Mouse (Mus musculus) E14TG2a.4 (cell line): ENCODE measurements around the gene Rpa1.

Source experiments
- H3K27me3 ChIP-seq: 2 replicates; pipeline ENCODE4 v1.6.1; 2014; ENCODE audit warnings: low read length, control low read depth; ENCODE audit not compliant: insufficient read depth
- H3K36me3 ChIP-seq: 2 replicates; pipeline ENCODE4 v1.6.1; 2014; ENCODE audit warnings: low read length, control low read depth; ENCODE audit not compliant: insufficient read depth
- H3K4me1 ChIP-seq: replicated peaks from 2 replicates; pipeline ENCODE4 v1.6.1; 2014; ENCODE audit warnings: low read depth, low read length, control low read depth
- H3K4me3 ChIP-seq: replicated peaks from 2 replicates; pipeline ENCODE4 v1.5.1; 2014; ENCODE audit warnings: mild to moderate bottlenecking, low read length
- H3K9me3 ChIP-seq: 2 replicates; pipeline ENCODE4 v1.6.1; 2014; ENCODE audit warnings: low read length, control low read depth
- CTCF ChIP-seq: conservative IDR thresholded peaks from 2 replicates; pipeline ENCODE4 v1.5.1; 2014; ENCODE audit warnings: low read length
- NANOG ChIP-seq: IDR thresholded peaks from 2 replicates; pipeline ENCODE4 v1.6.1; 2014; ENCODE audit warnings: borderline replicate concordance, low read length, mixed read lengths
- POU5F1 ChIP-seq: IDR thresholded peaks from 2 replicates; pipeline ENCODE4 v1.6.1; 2014; ENCODE audit warnings: low read length, borderline replicate concordance

The Rpa1 gene

DNA sequence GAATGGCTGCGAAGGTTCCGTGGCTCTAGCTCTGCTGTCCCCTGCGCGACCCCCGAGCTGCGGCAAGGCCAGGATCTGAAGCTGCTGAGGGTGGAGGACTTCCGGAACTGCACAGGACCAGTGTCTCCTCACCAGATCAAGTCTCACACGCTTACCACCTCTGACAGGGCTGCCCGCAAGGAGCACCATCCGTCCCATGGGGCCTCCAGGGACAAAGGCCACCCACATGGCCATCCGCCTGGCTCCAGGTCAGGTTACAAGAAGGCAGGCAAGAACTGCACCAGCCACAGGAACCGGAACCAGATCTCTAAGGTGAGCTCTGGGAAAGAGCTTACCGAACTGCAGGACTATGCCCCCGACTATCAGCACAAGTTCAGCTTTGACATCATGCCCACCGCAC, 82.6 kb downstream of the Rpa1 start:
- H3K27me3 ChIP-seq, result peaks cover 54% of the 10 kb centered on the region
- H3K4me1 ChIP-seq, result peaks cover 36% of the 10 kb centered on the region
- TF ChIP-seq POU5F1, result no peak
- TF ChIP-seq NANOG, result no peak
- TF ChIP-seq CTCF, result no peak
- H3K36me3 ChIP-seq, result no peaks in the 10 kb centered on the region
- H3K9me3 ChIP-seq, result no peaks in the 10 kb centered on the region
- H3K4me3 ChIP-seq, result peak overlapping the region; percentile 60

- TF ChIP-seq CTCF (peak; percentile 40), NANOG (no peak)
- Histone ChIP-seq H3K4me1 (peaks cover 31% of the 10 kb centered on the region), H3K36me3 (no peaks in the 10 kb centered on the region), H3K9me3 (no peaks in the 10 kb centered on the region), H3K4me3 (no peak overlapping the region), H3K27me3 (peaks cover 57% of the 10 kb centered on the region)
Measured at GRCm38 (mm10) chr11:75264550-75264949, 83.6 kb downstream of the Rpa1 start.

DNA sequence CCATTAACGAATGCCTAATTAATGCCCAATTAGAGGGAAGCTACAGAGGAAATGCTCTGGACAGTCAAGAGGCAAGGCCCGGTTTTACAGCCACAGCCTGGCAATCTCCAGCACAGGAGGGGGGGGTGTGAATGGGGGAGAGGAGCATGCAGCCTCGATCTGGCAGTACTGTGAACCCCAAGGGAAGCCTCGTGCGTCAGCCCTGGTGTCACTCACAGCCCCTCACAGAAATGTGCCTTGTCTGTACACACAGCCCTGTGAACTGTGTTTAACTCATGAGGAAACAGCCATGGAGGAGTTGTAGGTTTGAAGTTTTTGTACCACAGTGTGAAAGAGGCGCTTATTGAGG, 84.2 kb downstream of the Rpa1 start:
- Histone ChIP-seq H3K4me1 (peaks cover 31% of the 10 kb centered on the region), H3K27me3 (peaks cover 62% of the 10 kb centered on the region), H3K36me3 (no peaks in the 10 kb centered on the region), H3K4me3 (no peak overlapping the region), H3K9me3 (no peaks in the 10 kb centered on the region)
- TF ChIP-seq CTCF, result no peak
- no peak for TF ChIP-seq POU5F1
- TF ChIP-seq NANOG, result no peak

DNA sequence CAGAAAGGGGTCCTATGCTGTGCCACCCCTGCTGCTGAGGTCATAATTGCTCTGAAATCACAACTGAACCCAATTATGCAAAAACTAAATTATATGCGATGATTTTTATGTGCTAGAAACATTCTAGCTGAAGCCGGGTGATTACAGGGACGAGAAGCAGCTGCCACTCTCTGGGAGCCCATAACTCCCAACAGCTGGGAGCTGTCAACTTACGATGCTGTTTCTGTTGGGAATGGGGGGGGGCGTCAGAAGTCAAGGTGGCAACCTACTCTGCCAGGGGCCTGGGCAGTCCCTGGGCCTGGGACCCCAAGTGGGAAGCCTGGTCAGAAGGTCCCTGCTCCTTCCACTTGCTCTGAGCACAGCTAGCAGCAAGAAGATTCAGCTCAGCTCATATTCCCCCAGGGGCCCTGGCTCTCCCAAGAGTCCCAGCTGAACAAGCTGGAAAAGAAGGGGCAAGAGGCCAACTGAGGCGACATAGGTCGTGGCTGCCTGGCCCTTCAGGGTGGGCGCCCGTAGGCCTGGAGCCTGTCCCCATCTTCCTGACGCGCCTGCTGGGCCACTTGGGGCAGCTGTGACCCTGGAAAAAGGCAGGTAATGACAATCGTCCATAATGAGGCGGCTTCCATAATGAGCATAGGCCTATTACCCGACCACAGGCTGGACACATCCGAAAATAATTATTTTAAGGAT, 84.7 kb downstream of the Rpa1 start:
- Histone ChIP-seq H3K4me3 (no peak overlapping the region), H3K4me1 (peaks cover 31% of the 10 kb centered on the region), H3K36me3 (no peaks in the 10 kb centered on the region), H3K9me3 (no peaks in the 10 kb centered on the region), H3K27me3 (peaks cover 62% of the 10 kb centered on the region)
- TF ChIP-seq POU5F1 (no peak), CTCF (no peak), NANOG (no peak)

GRCm38 (mm10) chr11:75262791-75263190, 85.3 kb downstream of the Rpa1 start:
- TF ChIP-seq NANOG (no peak), CTCF (no peak), POU5F1 (no peak)
- peaks cover 62% of the 10 kb centered on the region for H3K27me3 ChIP-seq
- H3K4me1 ChIP-seq, result peaks cover 31% of the 10 kb centered on the region
- no peaks in the 10 kb centered on the region for H3K36me3 ChIP-seq
- H3K9me3 ChIP-seq, result no peaks in the 10 kb centered on the region
- H3K4me3 ChIP-seq, result no peak overlapping the region

- no peak for TF ChIP-seq POU5F1
- TF ChIP-seq CTCF, result no peak
- TF ChIP-seq NANOG, result no peak
- no peak overlapping the region for H3K4me3 ChIP-seq
- H3K4me1 ChIP-seq, result peaks cover 31% of the 10 kb centered on the region
- no peaks in the 10 kb centered on the region for H3K36me3 ChIP-seq
- H3K27me3 ChIP-seq, result peaks cover 64% of the 10 kb centered on the region
- H3K9me3 ChIP-seq, result no peaks in the 10 kb centered on the region
Measured at GRCm38 (mm10) chr11:75262181-75262580, 85.9 kb downstream of the Rpa1 start.

GRCm38 (mm10) chr11:75261730-75262129, 86.4 kb downstream of the Rpa1 start:
- Histone ChIP-seq H3K4me3 (no peak overlapping the region), H3K36me3 (no peaks in the 10 kb centered on the region), H3K27me3 (peaks cover 66% of the 10 kb centered on the region), H3K4me1 (peaks cover 31% of the 10 kb centered on the region), H3K9me3 (no peaks in the 10 kb centered on the region)
- TF ChIP-seq NANOG (no peak), CTCF (no peak), POU5F1 (no peak)

- TF ChIP-seq CTCF (no peak), POU5F1 (no peak), NANOG (no peak)
- Histone ChIP-seq H3K4me3 (no peak overlapping the region), H3K27me3 (peaks cover 66% of the 10 kb centered on the region), H3K4me1 (peaks cover 26% of the 10 kb centered on the region), H3K36me3 (no peaks in the 10 kb centered on the region), H3K9me3 (no peaks in the 10 kb centered on the region)
Measured at GRCm38 (mm10) chr11:75261016-75261415, 87.1 kb downstream of the Rpa1 start.

DNA sequence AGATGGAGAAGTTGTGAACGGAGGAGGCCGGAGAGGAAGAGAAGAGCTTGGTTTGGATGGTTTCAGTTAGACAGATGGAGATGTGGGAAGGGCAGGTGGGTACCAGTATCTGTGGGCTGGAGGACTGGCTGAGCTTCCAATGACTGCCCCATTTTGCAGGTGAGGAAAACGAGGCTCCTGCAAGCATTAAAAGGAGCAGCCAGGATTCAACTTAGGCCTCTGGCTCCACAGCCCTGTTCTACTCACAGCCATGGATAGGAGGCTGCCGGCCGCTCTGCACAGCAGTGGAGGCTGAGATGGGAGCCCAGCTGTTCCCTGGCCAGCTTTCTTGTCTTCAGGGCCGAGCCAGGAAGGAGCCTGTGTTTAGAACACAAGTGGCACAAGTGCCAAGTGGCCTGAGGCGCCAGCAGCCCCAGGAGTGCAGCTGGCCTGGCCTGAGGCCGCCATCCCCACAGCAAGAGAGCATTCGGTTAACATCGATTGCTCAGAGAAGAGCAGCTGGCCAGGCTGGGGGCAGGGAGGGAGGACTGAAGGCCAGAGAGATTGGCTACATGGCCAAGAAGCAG, 88.0 kb downstream of the Rpa1 start:
- Histone ChIP-seq H3K4me1 (peaks cover 17% of the 10 kb centered on the region), H3K9me3 (no peaks in the 10 kb centered on the region), H3K4me3 (no peak overlapping the region), H3K27me3 (peaks cover 57% of the 10 kb centered on the region), H3K36me3 (no peaks in the 10 kb centered on the region)
- TF ChIP-seq POU5F1, result no peak
- no peak for TF ChIP-seq CTCF
- no peak for TF ChIP-seq NANOG
